Mouse (Mus musculus) thymus, postnatal 25 days (tissue): Measurements from ENCODE around the gene Tmem212.

Experiments
- DNase-seq: peaks from one replicate; pipeline ENCODE4 v3.0.0; 2022

Tmem212 gene

DNA sequence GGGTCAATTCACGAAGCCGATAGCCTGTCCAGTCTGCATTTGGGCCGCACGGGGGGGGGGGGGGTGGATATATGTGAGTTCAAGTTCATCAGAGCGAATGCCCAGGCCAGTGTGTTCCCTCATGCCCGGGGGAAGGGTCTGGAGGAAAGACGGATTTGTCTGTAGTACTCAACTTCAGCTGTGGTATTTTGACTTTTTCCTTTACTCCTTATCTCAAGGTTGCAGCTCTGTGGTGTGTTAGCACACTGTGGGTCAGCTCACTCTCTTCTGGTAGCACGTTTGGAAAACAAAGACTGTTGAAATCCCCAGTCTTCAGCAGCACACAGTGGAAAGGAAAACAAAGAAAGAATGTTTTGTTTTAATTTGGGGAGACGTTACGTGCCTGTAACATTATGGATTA lies 2.0 kb upstream of the Tmem212 start:
- DNase-seq = no peak

DNA sequence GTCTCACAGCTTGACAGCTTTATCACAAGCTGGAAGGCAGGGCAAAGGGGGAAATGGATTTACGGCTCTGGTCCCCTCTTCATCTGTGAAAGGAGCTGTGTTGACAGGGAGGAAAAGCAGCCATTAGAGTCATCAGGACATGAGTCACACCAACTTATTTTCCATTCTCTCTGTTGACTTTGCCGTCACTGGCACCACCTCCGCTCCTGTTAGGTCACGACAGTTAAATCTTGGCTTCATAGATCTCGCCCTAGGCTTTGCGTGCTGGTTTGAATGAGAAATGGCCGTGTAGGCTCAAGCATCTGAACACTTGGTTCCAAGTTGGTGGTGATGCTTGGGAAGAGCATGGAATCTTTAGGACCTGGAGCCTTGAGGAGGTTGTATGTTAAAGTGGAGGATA lies 9.6 kb downstream of the Tmem212 start:
- DNase-seq = no peak

DNA sequence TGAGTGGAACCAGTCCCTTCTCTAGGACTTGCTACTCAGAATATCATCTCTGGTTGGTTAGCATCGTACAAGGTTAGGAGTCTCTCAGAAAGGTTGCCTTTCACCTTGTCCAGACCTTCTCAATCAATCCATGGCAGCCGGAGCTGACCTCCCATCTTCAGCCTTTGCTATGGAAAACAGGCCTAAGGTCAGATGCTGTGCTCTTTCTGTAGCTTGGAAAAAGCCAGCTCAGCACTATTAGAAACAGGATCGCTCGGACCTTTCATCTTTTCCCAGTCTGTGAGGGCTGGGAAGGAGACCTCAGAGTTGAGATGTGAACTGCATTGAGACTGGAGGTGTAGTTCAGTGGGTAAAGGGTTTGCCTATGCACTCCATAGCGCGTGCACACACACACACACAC lies 10.6 kb downstream of the Tmem212 start:
- DNase-seq = no peak

DNA sequence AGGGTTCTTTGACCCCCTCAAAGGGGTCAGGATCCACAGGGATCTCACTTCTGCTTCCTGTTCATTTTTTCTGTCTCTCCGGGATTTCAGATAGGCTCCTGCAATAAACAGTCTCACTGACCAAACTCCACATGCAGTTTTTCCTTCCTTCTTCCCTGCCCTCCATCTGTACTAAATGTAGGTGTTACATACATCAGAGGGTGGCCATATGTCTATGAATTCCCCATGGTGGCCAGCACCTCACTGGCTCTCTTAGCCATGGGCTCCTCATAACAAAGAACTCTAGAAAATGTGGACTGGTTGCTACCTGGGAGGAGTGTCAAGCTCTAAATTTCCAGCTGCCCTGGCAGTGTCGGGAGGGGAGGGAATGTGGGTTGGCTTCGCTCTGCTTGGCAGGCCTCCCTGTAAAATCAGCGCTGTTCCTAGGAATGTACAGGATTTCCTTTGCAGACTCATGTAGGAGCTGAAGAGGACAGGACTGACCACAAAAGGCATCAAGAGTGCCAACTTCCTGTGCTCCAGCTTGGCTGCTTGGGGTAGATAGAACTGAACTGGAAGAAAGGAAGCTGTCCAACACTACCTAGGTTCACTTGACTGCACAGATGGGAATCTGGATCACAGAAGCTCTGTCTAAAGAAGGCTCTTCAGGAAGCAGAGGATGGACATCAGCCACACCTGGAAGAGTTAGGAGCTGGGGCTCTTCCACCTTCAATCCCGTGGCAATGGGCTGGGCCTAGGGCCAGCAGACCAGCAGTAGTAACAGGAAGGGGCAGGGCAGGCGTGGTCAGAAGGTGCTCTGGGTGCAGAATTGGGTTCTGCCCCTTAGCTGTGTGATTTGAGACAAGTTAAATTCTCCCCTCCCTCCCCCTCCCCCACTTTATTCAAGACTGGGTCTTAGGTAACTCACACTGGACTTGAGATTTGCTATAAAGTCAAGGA lies 14.0 kb downstream of the Tmem212 start:
- no peak for DNase-seq

DNA sequence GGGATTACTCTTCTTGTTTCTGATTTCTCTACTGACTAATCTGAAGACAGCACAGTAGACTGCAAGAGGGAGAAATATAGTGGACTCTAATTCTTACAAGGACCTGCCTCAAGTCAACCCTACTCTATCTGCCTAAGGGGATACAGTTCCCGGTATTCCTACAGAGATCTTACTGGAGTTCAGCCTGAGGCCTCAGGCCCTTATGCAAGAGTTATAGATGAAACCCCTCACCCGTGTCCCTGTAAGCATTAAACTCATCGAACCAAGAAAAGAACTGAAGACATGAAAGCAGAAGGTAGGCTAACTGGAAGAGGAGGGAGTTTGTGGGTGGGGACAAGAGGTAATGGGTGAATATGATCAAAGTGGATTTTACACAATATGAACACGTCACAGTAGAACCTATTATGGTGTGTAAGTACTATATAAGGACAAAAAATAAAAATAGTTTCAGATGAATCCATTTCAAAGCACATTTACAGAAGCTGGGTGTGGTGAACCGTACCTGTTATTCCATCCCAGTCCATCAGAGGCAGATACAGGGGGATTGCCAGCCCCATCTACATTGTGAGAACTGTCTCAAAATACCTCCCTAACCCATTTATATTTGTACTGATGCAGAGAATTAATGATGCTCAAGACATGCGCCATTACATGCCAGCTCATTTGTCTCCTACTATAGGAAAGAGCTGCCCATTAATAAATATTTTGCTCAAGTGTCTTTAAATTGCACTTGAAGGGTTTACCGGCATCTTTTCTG lies 17.1 kb downstream of the Tmem212 start:
- no peak for DNase-seq

DNA sequence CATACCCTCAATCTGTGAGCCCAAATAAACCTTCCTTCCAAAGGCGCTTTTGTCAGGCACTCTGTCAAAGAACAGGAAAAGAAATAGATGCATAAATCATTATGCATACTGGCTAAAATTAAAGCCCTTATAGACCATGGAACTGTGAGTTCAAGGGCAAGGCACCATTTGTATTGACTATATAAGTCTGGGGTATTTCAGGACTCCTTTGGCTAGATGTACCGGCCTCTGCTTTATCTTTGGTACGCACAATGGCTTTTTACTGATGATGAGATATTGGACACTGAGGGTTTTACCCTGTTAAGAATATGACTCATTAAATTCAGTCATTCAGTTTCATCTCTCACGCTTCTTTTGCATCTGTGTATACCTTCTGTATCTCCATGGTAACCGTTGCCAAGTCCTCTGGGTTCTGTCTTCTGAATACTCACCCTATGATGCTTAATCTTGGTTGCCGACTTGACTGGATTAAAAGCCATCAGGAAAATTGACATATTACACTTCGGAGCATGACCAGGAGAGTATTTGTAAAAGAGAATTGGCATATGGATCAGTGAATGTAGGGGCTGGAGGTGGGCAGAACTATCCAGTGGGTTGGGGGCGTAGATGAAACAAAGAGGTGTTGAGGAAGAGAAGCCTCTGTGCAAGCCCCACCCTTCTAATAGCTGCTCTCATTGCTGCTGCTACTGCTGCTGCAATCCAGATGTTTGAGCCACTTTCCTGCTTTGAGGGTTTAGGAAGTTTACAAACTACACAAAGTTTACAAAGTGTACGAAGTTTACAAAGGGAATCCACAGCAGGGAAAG lies 22.7 kb downstream of the Tmem212 start:
- no peak for DNase-seq

DNA sequence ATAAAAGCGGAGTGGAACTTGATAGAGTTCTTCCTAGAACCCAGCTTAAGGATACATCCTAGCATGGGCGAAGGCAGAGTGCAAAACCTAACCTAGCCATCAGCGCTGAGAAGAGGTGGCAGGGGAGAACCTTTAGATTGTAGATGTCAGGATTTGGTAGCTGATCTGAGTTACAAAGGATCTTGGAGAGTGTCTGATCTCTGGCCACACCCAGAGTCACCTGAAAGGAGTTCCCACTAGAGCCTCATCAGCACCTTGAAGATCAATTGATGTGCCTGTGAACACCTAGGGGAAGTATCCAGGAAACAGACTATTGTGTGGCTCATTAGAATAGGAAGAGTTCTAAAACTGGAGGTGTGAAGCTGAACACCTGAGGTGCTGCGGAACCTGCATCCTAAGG lies 23.7 kb downstream of the Tmem212 start:
- DNase-seq = no peak

DNA sequence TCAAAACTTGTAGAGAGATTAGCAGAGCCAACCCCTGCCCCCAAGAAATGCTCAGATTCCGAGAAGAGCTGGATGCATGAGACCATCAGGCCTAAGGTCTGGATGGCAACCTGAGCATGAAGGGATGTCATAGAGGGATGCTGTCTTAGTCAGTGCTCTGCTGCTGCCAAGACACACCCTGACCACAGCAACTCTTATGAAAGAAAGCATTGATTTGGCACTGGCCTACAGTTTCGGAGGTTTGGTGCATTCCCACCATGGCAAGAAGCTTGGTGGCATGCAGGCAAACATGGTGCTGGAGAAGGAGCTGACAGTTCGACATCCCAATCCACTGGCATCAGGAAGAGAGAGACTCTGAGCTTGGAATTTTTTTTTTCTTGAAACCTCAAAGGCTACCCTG lies 24.3 kb downstream of the Tmem212 start:
- DNase-seq = no peak

DNA sequence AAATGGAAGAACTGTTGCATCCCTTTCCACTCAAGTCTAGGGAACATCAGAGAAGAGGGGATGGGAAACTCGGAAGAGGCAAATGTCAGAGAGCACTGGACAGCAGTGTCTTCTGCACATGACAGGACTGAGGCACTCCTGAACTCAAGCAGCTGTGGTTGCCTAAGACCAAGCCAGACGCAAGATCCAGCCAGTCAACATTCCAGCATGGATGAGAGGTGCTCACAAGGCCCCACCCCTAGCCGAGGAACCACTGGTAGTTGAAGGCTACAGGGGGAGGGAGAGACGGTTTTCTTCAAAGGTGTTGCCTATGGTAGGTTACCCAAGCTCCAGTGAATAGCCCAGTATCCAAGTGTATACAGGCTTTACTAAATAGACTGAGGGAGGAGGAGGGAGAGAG lies 24.8 kb downstream of the Tmem212 start:
- DNase-seq = no peak

DNA sequence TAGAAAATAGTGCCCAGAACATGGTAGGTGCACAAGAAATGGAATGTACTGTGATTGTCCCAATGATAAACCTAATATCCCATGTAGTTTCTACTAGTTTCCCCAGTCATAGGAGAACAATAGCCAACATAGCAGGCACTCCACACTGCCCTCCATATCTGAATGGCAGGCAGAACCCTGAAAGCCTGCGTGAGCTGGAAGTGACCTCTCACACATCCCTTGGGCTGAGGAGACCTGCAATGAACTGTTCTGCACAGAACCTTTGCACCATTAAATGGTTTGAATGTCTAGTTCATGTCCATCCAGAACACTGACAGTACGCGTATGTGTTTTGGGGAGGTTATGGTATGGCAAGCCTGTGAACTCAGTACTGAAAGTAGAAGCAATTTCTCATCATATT lies 27.5 kb downstream of the Tmem212 start:
- no peak for DNase-seq

DNA sequence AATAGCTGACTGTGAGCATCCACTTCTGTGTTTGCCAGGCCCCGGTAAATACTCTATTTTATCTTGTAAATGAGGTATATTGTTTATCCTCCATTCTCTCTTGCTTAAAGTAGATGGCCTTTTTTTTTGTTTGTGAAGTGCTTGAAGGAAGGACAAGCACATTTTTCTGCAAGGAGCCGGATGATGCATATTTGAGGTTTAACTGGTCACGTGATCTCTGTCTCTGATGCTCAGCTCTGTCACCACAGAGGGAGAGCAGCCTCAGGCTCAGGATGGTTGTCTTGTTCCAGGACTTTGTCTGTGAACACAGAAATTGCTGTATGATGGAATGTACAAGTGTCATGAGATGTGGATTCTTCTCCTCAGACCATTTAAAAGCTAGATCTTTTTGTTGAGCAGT lies 28.4 kb downstream of the Tmem212 start:
- DNase-seq = no peak

DNA sequence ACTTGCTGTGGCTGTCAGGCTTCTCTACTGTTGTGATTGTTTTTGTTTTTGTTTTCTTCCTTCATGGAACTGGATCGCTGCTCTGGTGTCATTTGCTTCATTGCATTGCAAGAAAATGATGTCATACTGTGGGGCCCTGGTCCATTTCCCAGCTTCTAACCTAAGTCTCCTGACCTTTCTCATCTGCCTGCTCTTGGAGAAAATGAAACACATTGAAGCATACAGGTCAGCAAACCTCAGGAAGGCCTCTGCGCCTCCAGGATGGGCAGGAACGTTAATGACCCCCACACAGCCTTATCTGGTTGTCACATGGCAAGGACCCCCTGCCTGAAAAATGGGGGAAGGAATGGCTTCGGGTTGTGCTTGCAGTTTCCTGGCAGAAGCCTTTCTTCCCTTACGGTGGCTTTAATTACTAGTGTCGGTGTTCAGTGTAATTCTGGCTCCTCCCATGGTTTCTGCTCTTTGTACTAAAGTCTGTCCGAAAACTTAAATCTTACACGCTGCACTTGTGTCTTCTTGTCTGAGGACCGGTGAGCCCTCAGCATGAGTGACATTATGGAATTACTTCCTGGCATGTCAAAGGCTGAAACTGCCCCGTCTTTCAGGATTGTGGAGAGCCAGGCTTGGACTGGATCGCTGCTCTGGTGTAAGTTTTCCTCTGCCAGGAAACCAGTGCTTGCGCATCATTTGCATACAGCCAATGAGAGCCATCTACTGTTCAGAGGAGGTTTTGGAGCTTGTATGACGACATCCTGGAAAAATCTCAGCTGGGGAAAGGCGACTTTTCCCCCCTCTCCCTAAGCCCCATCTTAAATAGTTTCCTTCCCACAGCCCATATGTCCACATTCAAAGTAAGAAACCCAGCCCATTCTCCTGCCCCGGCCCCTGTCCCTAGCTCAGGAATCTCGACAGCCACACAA lies 33.1 kb downstream of the Tmem212 start:
- no peak for DNase-seq

DNA sequence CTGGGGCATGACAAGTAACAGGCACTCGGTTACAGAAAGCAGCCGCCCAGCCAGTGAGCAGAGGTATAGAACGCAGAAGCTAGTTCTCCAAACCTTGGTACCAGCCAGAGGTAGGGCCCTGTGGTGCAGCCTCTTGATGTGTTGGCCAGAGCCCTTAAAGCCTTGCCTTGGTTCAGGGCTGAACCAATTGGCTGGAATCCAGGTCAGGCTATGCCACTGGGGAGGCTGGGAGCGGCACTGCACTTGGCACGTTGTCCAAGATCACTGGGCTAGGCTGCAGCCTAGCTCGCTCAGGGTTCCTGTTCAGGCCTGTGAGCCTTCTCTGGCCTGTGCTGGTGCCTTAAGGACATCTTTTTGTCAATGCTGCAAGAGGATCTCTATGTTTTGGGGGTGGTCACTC lies 34.6 kb downstream of the Tmem212 start:
- no peak for DNase-seq

DNA sequence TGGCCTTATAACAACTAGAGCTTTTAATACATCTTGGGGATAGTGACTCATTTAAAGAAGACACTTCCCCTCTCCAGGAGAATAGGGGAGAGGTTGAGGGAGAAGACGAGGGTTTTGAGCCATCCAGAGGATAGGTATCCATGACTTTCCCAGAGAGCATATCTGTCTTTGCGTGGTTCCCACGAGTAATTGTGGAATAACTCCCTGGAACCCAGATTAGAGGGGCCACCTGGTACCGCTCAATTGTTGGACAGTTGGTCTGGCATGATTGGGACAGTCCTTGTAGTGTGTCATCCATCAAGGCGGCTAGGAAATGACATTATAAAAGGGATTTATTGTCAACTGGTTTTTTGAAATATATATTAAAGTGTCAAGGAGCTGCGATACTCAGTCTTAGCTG lies 35.1 kb downstream of the Tmem212 start:
- DNase-seq = no peak

DNA sequence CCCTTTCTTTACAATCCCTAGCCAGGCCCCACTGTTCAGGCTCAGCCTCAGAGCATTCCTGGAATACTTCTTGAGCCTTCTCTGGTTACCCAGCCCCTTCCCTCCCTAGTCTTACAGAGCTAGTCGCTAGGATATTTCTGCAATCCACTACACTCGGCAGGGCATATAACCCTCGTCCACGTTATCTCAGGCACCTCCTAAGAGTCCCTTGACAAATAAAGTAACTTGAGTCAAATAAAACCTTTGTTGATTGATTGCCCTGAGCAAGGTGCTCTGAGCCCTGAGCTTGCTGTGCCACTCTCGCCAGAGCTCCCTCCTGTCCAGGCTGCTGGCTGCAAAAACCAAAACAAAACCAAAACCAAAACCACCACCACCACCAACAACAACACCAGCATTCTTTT lies 37.0 kb downstream of the Tmem212 start:
- no peak for DNase-seq

DNA sequence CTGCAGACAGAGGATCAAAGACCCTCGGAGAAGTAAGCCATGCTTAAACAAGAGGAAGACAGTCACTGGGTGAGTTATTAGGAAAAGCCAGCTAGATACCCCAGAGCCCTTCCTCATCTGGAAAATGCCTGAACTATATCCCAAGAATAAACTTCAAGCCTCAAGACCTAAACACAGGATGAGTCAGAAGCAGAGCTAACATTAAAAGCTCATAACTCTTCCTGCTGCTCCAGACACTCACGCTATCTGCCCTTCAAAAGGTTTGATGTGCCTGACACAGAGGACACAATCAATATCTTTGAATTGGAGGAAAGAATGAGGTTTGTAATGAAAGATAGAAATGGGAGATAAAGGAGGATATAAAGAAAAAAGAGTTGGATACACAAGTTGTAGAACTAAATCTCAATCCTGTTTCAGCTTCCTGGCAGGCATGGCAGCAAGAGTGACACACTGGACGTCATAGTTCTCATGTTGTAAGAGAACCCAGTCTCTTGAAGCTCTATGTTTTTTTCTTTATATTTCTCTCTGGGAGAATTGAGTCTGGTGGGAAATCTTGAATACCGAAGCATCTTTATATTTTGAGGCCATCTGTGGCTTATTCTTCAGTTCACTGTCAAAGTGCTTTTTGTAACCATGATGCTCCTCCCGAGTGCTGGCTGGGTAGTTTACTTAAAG lies 37.6 kb downstream of the Tmem212 start:
- DNase-seq = no peak

DNA sequence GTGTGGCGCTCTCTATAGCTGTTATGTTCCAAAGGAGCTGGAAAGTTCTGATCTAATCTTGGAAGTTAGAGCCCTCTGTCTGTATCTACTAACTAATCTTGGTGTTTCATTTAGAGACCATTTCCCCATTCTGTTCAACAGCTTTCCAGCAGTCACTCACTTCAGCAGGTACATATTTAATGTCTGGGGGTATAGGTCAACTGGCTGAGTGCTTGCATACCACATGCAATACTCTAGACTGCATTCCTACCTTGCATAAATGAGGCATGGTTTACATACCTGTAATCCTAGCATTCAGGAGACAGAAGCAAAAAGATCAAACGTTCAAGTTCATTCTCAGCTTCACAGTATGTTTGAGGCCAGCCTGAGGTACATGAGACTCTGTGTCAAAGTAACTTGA lies 39.9 kb downstream of the Tmem212 start:
- DNase-seq = no peak

DNA sequence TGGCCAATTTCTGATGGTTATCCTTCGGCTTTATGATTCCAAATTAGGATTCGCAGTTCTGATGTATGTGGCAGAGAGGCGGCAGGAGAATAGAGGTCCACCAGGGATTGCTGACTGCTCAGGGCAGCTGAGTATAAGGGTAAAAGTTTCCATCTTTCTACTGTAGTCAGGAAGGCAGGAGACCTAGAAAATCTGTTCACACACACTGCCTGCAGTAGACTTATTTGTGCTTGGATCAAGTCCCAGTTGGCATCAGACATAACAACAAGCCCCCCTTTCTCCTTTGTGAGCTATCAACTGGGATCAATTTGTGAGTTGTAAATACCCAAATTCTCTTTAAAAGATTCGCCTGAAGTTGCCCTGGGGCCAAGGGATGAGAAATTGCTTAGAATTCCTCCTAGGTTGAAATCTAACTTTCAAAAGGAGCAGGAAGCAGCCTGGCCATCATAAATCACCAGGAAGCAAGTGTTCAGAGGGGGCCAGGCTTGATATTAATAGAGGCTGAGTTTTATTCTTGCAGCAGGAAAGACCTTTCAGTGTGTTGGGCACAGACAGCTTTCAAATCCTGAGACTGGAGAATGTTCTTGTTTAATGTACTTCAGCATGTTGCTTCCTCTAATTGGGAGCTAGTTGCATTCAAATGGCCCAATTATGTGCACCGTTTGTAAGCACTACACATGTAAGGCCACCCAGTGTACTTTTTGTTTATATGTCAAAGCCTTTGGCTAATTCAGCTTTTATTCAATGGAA lies 41.6 kb downstream of the Tmem212 start:
- DNase-seq = no peak

DNA sequence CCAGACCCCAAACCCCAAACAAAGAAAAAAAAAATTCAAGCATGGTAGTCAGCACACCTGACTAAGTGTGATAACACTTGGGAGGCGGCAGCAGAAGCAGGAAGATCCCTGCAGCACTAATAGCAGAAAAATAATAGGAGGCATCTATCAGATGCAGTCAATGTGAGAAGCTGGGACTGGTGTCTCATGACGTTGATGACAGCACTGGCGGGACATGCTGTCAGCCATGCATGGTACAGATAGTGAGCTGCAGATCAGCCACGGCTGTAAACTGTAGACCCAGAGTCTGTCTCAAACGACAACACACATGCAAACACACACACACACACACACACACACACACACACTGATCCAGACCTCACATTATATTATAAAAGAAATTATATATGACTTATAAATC lies 52.9 kb downstream of the Tmem212 start:
- no peak for DNase-seq

DNA sequence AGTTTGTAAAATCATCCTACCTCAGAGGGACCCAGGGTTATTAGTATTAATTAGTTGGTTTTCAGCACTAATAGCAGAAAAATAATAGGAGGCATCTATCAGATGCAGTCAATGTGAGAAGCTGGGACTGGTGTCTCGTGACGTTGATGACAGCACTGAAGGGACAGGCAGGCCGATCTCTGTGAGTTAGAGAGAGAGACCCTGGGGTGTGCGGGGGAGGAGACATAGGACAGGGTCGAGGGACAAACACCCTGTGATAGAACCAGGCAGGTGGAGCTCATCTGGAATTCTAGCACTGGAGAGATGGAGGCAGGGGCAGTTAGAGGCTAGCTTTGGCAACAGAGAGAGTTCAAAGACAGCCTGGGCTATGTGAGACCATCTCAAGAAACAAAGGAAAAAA lies 53.3 kb downstream of the Tmem212 start:
- DNase-seq = no peak

DNA sequence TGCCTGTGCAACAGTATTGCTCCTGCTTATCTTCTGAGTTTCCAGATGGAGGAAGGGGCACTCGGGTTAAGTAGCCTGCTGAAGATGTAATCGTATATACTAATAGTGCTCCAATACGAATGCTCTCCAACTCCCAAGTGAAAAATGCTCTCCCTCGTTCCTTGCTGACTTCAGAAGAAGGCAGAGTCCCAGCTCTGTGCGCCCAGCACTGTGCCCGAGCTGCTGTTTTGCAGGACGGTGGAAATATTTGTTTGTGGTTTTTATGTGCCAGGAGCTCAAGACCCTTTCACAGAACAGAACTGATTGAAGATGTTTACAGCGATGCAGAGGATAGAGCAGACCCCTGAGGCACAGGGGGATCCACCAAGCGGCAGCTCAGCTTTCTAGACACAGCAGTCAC lies 55.9 kb downstream of the Tmem212 start:
- DNase-seq = no peak
